Mouse (Mus musculus): Measurements from ENCODE around the gene Pde3a. TPM values are rescaled to one million over a fixed set of nuclear protein-coding genes. Genes with fewer than 3 reads are reported as not detected.

Gene Pde3a
- total RNA-seq (2023), result not detected in 4 replicates

DNA sequence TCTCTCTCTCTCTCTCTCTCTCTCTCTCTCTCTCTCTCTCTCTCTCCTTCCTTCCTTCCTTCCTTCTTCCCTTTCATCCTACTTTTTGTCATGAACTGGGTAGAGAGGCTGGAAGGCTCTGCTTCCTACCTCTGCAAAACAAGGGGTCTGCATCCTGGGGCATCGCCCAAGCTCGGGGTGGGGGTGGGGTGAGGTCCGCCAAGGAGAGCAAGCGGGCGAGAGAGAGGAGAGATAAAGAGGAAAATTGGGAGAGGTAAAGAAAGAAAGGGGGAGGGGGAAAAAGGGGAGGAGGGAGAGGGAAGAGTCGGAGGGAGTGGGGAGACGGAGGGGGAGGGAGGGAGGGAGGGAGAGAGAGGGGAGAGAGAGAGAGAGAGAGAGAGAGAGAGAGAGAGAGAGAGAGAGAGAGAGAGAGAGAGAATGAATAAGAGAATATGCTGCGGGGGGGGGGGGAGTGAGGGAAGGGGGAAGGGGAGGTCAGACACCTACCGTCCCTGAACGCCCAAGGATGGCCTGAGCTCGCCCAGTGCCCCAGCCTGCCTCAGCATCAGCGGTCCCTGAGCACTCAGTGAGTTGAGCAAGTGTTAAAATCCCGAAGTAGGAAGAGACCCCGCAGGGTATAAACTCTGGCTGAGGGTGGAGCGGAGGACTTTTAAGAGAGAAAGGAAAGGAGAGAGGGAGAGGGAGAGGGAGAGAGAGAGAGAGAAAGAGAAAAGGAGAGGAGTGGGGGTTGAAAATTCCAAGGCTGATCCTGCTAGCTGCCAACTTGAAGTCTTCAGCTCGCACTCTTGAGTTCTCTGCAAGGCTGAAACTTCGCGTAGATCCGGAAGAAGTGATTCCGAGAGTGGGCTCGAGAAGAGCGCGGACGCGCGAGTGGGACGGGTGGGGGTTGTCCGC is at the start of gene Pde3a:
TSS of gene Pde3a (plus strand) at position 579 of the 894 bp plus-strand sequence.

DNA sequence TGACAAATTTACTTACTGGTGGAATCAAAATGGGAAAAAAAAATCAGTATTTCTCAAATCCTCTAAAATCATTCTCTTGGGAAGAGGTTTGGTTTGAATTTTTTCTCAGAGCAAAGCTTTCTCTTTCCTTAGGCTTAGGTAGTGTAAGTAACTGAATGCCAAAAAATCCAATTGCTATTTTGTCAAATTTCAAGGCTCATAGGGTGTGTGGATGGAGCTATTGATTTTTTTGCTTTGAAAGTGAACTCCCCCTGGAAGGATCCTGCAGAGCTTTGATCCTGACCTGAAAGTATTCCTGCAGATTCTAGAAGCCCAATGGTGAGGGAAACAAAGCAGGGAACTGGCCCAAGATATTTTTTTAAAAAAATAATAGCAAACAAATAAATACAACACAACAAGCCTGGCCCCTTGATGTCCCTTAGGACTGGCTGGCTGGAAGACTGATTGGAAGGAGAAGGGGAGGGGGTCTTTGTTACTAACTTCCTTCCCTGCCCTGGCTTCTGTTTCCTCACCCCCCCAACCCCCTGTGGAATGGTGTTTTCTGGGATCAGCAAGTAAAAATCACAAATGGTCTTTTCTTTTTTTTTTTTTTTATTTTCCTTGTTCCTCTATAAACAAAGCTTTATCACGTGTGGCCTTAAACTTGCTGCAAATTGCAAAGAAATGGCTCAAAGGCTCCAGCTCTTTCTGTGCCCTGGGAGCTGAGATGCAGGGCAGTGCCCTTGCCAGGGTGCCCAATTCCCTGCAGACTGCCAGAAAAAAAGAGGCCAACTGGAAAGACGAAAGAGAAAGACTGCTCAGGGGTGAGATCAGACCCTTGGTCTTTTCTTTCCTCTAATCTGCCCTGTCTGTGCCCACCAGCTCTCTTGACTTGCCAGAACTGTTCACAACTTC is 274.9 kb downstream of the Pde3a start, which contains the start of gene Slco1c1:
TSS of gene Slco1c1 (plus strand) at position 622 of the 894 bp plus-strand sequence.

All from B cell, adult 62 days (primary cell).